Mouse (Mus musculus): ENCODE measurements around the gene Il6ra. TPM values are rescaled to one million over a fixed set of nuclear protein-coding genes. Genes with fewer than 3 reads are reported as not detected.
"Not testable (repeated sequence)": the region's sequence is repeated elsewhere in the genome, so short reads cannot be mapped to it uniquely, and the experiment has no call there.

Gene Il6ra
- polyA plus RNA-seq, 1 experiment from 2014 or later = 5.3 TPM

- Histone ChIP-seq H3K27ac (replicated peaks) (no peak overlapping the region), H3K9ac (no peak overlapping the region), H3K4me3 (replicated peaks) (no peak overlapping the region), H3K9me3 (replicated peaks) (no peaks in the 10 kb centered on the region), H3K27me3 (0 out of 2 replicates have a peak, but pooled peaks cover 6% of the 10 kb centered on the region), H3K4me1 (replicated peaks) (peaks cover 43% of the 10 kb centered on the region), H3K4me2 (no peak overlapping the region), H3K36me3 (replicated peaks) (no peaks in the 10 kb centered on the region)
- WGBS (ENCODE audit: insufficient replicate concordance) = 74% methylated on average over 4 of the region's 4 CpGs
- ATAC-seq (ENCODE audit: insufficient read depth) = no peak
Measured at GRCm38 (mm10) chr3:89865764-89866163, 47.2 kb downstream of the Il6ra start.

DNA sequence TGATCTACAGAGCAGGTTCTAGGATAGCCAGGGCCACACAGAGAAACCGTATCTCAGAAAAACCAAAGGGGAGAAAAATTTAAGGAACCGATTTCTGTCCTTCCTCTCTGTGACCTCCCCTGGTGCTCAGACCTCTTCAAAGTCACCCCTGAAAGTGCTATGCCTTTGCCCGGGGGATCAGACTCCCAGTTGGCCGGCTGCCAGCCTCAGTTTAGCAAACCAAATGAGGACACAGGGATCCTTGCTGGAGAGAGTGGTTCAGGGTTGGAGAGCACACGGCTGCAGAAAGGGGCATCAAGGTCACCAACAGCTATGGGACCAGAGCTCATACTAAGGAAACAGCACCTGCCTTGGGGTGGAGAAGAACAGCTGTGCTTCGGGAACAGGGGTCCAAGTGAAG is 48.0 kb downstream of the Il6ra start:
- Histone ChIP-seq H3K4me3 (replicated peaks) (no peak overlapping the region), H3K27ac (replicated peaks) (no peak overlapping the region), H3K4me1 (replicated peaks) (peaks cover 36% of the 10 kb centered on the region), H3K36me3 (replicated peaks) (no peaks in the 10 kb centered on the region), H3K4me2 (no peak overlapping the region), H3K9ac (no peak overlapping the region), H3K27me3 (0 out of 2 replicates have a peak, but pooled peaks cover 13% of the 10 kb centered on the region), H3K9me3 (replicated peaks) (no peaks in the 10 kb centered on the region)
- no peak for ATAC-seq (ENCODE audit: insufficient read depth)
- 48% methylated on average over 6 of the region's 6 CpGs for WGBS (ENCODE audit: insufficient replicate concordance)

DNA sequence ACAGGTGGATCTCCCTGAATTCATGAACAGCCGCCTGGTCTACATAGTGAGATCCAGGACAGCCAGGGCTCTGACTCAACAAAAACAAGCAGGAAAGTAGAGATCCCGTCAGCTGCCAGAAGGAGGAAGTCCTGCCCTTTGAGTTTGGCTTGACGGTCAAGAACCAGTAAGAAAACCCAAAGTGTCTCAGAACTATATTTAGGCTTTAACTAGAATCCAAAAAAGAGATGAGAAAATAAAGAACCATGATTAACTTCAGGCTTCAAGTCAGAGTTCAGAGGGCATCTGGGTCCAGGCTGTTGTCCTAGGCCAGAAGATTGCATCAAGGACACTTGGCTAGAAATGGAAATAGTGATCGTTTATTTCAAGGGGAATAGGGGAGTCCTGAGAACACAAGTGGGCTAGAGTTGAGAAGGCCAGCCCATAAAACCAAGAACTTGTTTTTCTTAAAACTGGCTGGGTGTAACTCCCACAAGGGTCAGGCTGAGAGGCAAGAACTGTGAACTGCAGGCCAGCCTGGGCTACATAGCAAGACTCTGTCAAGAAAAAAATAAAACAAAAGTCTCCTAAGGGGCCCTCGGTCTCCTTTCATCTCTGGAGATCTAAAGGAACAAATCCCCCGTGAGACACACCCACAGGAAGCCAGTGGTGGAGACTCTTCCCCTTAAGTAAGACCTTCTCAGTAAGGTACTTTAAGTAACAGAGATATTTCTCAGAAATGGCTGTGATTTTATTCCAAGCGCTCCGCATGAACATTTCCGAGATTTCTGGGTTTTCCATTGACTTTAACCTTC is 49.1 kb downstream of the Il6ra start:
- no peak for ATAC-seq (ENCODE audit: insufficient read depth)
- Histone ChIP-seq H3K9me3 (replicated peaks) (no peaks in the 10 kb centered on the region), H3K27ac (replicated peaks) (no peak overlapping the region), H3K9ac (no peak overlapping the region), H3K4me3 (replicated peaks) (no peak overlapping the region), H3K4me2 (peak overlapping the region; percentile 6; the same call in 1 of the 2 replicates), H3K27me3 (0 out of 2 replicates have a peak, but pooled peaks cover 20% of the 10 kb centered on the region), H3K36me3 (replicated peaks) (no peaks in the 10 kb centered on the region), H3K4me1 (replicated peaks) (peaks cover 26% of the 10 kb centered on the region)
- WGBS (ENCODE audit: insufficient replicate concordance) = 36% methylated on average over 9 of the region's 9 CpGs

DNA sequence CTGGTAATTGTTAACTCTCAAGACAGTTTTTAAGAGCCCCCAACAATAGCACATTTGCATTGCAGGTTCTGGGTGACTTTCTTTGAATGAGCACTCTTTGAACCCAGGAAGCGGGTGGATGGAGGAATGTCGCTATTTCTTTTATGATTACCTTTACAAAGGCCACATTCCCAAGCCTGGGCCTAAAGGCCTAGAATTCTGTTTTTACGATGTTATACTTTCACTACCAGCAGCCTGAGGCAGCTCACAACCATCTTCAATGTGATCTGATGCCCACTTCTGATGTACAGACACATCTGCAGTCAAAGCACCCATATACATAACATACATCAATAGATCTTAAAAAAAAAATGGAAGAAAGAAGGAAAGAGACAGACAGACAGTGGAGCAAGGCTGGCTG is 49.7 kb downstream of the Il6ra start:
- Histone ChIP-seq H3K4me1 (replicated peaks) (peaks cover 20% of the 10 kb centered on the region), H3K27me3 (0 out of 2 replicates have a peak, but pooled peaks cover 24% of the 10 kb centered on the region)
- not testable (repeated sequence) for H3K9me3 ChIP-seq (replicated peaks); H3K9ac ChIP-seq; H3K36me3 ChIP-seq (replicated peaks); H3K27ac ChIP-seq (replicated peaks); ATAC-seq (ENCODE audit: insufficient read depth); H3K4me2 ChIP-seq; H3K4me3 ChIP-seq (replicated peaks)
- 67% methylated on average over 3 of the region's 3 CpGs for WGBS (ENCODE audit: insufficient replicate concordance)

DNA sequence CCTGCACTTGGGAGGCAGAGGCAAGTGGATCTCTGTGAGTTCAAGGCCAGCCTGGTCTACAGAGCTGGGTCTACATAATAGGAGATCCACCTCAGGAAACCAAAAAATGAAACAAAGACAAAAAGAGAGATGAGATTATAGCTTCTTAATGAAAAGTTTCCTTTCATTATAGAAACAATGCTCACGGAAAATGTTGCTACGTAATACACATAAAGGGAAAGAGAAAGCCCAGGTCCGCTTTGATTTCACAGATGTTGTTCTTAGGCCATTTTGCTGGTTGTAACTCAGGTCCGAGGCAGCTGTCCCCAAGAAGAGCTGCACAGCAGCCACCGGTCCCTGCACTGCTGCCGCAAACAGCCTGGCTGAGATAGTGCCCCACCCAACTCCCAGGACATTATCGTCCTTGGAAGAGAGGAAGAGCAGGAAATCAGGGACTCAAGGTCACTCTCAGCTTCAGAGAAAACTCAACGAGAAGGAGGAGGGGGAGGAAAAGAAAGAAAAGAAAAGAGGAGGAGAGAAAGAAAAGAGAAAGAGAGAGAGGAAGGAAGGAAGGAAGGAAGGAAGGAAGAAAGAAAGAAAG is 50.7 kb downstream of the Il6ra start:
- H3K9me3 ChIP-seq (replicated peaks) = no peaks in the 10 kb centered on the region
- WGBS (ENCODE audit: insufficient replicate concordance) = 61% methylated on average over 8 of the region's 8 CpGs

DNA sequence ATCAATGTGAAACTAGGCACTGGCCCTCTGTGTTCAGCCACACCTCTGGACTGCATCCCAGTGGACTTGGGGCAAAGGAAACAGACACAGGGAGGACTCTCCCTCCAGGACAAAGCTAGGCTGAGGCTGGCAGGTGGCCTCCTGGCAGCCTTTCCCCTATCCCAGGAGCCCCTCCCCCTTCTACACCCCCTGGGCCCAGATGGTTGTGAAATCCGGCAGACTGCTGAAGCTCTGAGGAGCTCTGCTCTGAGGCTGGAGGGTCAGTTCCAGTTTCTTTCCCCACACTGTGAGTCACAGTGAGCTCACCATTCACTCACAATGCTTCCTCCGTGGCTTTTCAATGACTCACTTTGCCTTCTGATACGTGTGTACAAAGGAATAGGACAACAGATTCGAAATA is 51.9 kb downstream of the Il6ra start:
- Histone ChIP-seq H3K9ac (no peak overlapping the region; the same call in 1 of the 2 replicates), H3K27ac (replicated peaks) (0 out of 2 replicates have a peak overlapping the region, but pooled peaks have one; percentile 6)
- WGBS (ENCODE audit: insufficient replicate concordance) = 19% methylated on average over 4 of the region's 4 CpGs

More for the DNA sequence above, 50.7 kb downstream of the Il6ra start:
- Histone ChIP-seq H3K4me1 (replicated peaks) (peaks cover 19% of the 10 kb centered on the region), H3K27ac (replicated peaks) (no peak overlapping the region), H3K4me2 (no peak overlapping the region), H3K4me3 (replicated peaks) (no peak overlapping the region), H3K36me3 (replicated peaks) (no peaks in the 10 kb centered on the region), H3K27me3 (0 out of 2 replicates have a peak, but pooled peaks cover 24% of the 10 kb centered on the region), H3K9ac (no peak overlapping the region)
- ATAC-seq (ENCODE audit: insufficient read depth) = no peak

DNA sequence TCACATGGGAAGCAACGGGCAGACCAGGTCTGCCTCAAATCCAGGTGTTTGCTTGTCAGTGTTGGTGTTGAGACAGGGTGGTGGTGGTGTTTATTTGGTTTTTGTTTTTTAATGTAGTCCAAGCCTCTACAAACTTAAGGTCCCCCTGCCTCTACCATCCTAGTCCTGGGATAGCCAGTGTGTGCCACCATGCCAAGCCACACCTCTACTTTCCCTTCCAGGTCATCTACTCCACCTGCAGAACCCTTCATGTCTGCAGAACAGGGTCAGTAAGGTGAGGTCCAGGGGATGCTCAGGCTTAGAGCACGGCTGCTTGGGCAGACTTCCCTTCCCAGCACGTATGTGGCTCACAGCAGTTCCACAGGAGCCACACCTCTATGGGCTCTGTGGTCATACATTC is 52.7 kb downstream of the Il6ra start:
- H3K9me3 ChIP-seq (replicated peaks) = no peaks in the 10 kb centered on the region
- H3K27ac ChIP-seq (replicated peaks) = no peak overlapping the region
- H3K4me2 ChIP-seq = no peak overlapping the region
- ATAC-seq (ENCODE audit: insufficient read depth) = no peak
- no peaks in the 10 kb centered on the region for H3K36me3 ChIP-seq (replicated peaks)
- no peak overlapping the region for H3K4me3 ChIP-seq (replicated peaks)
- peaks cover 19% of the 10 kb centered on the region for H3K4me1 ChIP-seq (replicated peaks)
- H3K9ac ChIP-seq = no peak overlapping the region
- whole genome bisulfite sequencing (ENCODE audit: insufficient replicate concordance) = 54% methylated on average over 3 of the region's 3 CpGs
- 0 out of 2 replicates have a peak, but pooled peaks cover 24% of the 10 kb centered on the region for H3K27me3 ChIP-seq

More for the DNA sequence above, 51.9 kb downstream of the Il6ra start:
- Histone ChIP-seq H3K27me3 (0 out of 2 replicates have a peak, but pooled peaks cover 24% of the 10 kb centered on the region), H3K4me2 (no peak overlapping the region), H3K4me3 (replicated peaks) (no peak overlapping the region), H3K9me3 (replicated peaks) (no peaks in the 10 kb centered on the region), H3K4me1 (replicated peaks) (peaks cover 19% of the 10 kb centered on the region), H3K36me3 (replicated peaks) (no peaks in the 10 kb centered on the region)
- peak; percentile 8; the same call in 1 of the 2 replicates for ATAC-seq (ENCODE audit: insufficient read depth)

DNA sequence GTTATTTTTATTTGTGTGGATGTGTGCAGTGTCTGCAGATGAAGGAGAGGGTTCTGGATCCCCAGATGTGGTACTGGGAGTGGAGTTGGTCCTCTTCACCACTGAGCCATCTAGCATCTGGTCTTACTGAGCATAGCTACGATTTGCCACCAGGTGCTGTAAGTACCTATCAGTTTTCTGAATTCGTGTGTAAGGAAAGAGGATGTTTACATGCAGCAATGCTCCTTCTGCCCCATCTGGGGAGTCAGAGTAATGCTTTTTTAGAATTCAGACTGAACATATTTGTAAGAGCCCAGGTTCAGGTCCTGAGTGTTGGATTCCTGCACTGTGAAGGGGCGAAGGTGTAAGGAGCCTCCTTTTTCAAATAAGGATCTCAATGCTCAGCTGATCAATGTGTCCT is 53.1 kb downstream of the Il6ra start:
- H3K4me3 ChIP-seq (replicated peaks) = no peak overlapping the region
- H3K27ac ChIP-seq (replicated peaks) = no peak overlapping the region
- H3K27me3 ChIP-seq = 0 out of 2 replicates have a peak, but pooled peaks cover 25% of the 10 kb centered on the region
- peaks cover 15% of the 10 kb centered on the region for H3K4me1 ChIP-seq (replicated peaks)
- no peak overlapping the region for H3K9ac ChIP-seq
- ATAC-seq (ENCODE audit: insufficient read depth) = no peak
- no peak overlapping the region for H3K4me2 ChIP-seq
- no peaks in the 10 kb centered on the region for H3K36me3 ChIP-seq (replicated peaks)
- WGBS (ENCODE audit: insufficient replicate concordance) = 54% methylated on average over 3 of the region's 3 CpGs
- H3K9me3 ChIP-seq (replicated peaks) = no peaks in the 10 kb centered on the region

DNA sequence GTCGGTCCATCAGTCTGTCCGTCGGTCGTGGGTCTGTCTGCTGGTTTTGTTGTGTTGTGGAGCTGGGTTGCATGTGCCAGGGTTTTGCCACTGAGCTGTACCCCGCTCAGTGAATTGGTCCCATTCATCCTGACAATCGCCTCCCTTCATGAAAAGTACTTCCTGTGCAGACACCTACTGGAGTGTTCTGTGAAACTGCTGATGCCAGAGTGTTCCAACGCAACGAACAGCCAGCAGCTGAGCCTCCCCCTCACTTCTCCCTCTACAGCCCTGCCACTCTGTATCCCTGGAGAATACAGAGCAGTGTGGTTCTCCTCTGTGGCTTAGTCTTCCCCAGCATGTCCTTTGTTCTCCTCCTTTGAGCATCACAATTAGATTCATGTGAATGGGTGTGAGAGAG is 54.1 kb downstream of the Il6ra start:
- Histone ChIP-seq H3K27ac (replicated peaks) (no peak overlapping the region), H3K4me1 (replicated peaks) (peaks cover 9% of the 10 kb centered on the region), H3K4me3 (replicated peaks) (no peak overlapping the region), H3K27me3 (0 out of 2 replicates have a peak, but pooled peaks cover 30% of the 10 kb centered on the region), H3K4me2 (no peak overlapping the region), H3K9me3 (replicated peaks) (no peaks in the 10 kb centered on the region), H3K9ac (no peak overlapping the region), H3K36me3 (replicated peaks) (no peaks in the 10 kb centered on the region)
- ATAC-seq (ENCODE audit: insufficient read depth) = no peak
- 65% methylated on average over 8 of the region's 8 CpGs for WGBS (ENCODE audit: insufficient replicate concordance)

DNA sequence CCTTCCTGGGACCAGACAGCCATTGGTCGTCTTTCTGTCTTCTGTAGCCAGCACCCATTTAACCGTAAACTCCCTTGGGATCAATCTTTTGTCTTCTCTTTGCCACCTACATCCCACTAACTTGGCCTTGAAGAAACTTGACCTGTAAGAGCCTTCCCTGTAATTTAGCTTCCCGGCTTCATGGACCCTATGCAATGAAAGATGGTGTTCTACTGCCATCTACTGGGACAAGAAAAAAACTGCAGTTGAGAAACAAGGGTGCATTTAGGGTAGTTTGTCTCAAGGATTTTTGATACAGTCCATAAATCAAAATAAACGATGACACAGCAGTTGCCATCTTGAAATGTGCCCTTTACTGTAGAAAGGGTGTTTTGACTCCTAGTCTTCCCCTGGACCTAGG is 54.9 kb downstream of the Il6ra start:
- no peak overlapping the region for H3K4me2 ChIP-seq
- H3K27ac ChIP-seq (replicated peaks) = no peak overlapping the region
- WGBS (ENCODE audit: insufficient replicate concordance) = 11% methylated on average over 4 of the region's 4 CpGs
- 0 out of 2 replicates have a peak, but pooled peaks cover 30% of the 10 kb centered on the region for H3K27me3 ChIP-seq
- H3K36me3 ChIP-seq (replicated peaks) = no peaks in the 10 kb centered on the region
- no peaks in the 10 kb centered on the region for H3K9me3 ChIP-seq (replicated peaks)
- peaks cover 10% of the 10 kb centered on the region; the same call in 1 of the 2 replicates for H3K4me1 ChIP-seq (replicated peaks)
- no peak overlapping the region for H3K9ac ChIP-seq
- H3K4me3 ChIP-seq (replicated peaks) = no peak overlapping the region
- no peak for ATAC-seq (ENCODE audit: insufficient read depth)

GRCm38 (mm10) chr3:89857353-89857752 is 55.6 kb downstream of the Il6ra start:
- no peaks in the 10 kb centered on the region for H3K36me3 ChIP-seq (replicated peaks)
- no peak overlapping the region for H3K27ac ChIP-seq (replicated peaks)
- H3K4me1 ChIP-seq (replicated peaks) = peaks cover 10% of the 10 kb centered on the region; the same call in 1 of the 2 replicates
- no peak overlapping the region for H3K4me2 ChIP-seq
- WGBS (ENCODE audit: insufficient replicate concordance) = 82% methylated on average over 3 of the region's 3 CpGs
- no peak overlapping the region for H3K4me3 ChIP-seq (replicated peaks)
- H3K27me3 ChIP-seq = 0 out of 2 replicates have a peak, but pooled peaks cover 30% of the 10 kb centered on the region
- H3K9me3 ChIP-seq (replicated peaks) = no peaks in the 10 kb centered on the region
- H3K9ac ChIP-seq = no peak overlapping the region
- ATAC-seq (ENCODE audit: insufficient read depth) = no peak
